Mouse (Mus musculus) heart, postnatal 14 days (tissue): ENCODE measurements around the gene Slc25a25. TPM values are rescaled to one million over a fixed set of nuclear protein-coding genes. Genes with fewer than 3 reads are reported as not detected.

Experiments used
- DNase-seq, 2 experiments: peaks; one replicate each; pipeline ENCODE4 v3.0.0; 2021 to 2022
- intact Hi-C: fragments of 180-260 bp; cut with DNase I; formaldehyde crosslinking; loops from one replicate; pipeline ENCODE4 v1.15.1; 2025
- total RNA-seq, 2 experiments: library from RNA; stranded (reverse); gene quantifications; 2 replicates each; pipeline ENCODE4 v1.2.3; 2021

The Slc25a25 gene
- total RNA-seq, 2 experiments from 2014 or later, result 9.7 to 15.5 TPM

DNA sequence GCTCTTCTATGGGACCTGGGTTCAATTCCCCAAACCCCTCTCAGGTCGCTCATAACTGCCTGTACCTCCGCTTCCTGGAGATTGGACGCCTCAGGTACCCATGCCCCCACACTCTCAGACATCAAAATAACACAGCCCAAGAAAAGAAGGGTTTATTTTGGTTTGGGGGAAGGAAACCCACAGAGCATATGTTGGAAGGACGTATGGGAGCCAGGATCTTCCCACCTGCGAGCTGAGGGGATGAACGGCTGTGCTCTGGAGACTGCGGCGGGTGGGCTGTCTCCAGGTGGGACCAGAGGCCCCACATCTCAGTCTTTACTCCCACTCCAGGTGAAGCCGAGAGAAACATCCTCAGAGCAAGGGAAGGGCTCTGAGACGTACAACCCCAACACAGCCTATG, 74.3 kb downstream of the Slc25a25 start:
- no peak for DNase-seq
- intact Hi-C loops, result no loop called here

GRCm38 (mm10) chr2:32375317-32375940, 75.8 kb downstream of the Slc25a25 start:
- DNase-seq, result no peak
- intact Hi-C loops, result no loop called here

DNA sequence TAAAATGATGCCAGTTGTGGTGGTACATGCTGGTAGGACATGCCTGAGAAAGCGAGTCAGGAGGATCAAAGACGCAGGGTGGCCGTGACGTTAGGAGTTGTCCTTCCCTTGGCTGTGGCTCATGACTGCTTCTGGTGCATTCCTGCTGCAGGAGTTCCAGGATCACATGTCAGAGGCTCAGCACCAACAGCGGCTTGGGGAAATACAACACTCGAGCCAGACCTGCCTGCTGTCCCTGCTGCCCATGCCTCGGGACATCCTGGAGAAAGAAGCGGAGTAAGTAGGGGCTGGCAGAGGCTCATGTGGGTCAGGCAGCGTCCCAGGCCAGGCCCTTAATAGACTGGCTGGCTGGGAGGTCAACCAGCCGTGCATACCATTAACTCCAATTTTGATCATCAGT, 77.1 kb downstream of the Slc25a25 start:
- DNase-seq, result no peak
- intact Hi-C loops, result no loop called here

GRCm38 (mm10) chr2:32367315-32367714, 83.9 kb downstream of the Slc25a25 start:
- DNase-seq, result no peak
- intact Hi-C loops, result no loop called here

Other genes with a start within 250 kb of the Slc25a25 start
- 10 to 100 TPM; 11.7 to 13.4 TPM for gene Pomt1, start 214.9 kb downstream of the Slc25a25 start, total RNA-seq
- 10 to 100 TPM; 26.1 to 26.7 TPM for gene Uck1, start 191.3 kb downstream of the Slc25a25 start, total RNA-seq
- gene Golga2, start 164.1 kb downstream of the Slc25a25 start, total RNA-seq, result 10 to 100 TPM; 67.9 to 70.5 TPM
- 100 to 1,000 TPM; 153 to 156 TPM for gene Swi5, start 163.4 kb downstream of the Slc25a25 start, total RNA-seq
- gene Ciz1, start 99.1 kb downstream of the Slc25a25 start, total RNA-seq, result 10 to 100 TPM; 32.2 to 36.5 TPM
- gene Dnm1, start 98.1 kb downstream of the Slc25a25 start, total RNA-seq, result 1 to 10 TPM; 9.1 TPM
- gene 1110008P14Rik, start 69.5 kb downstream of the Slc25a25 start, total RNA-seq, result 10 to 100 TPM; 45.3 to 48.2 TPM
- gene Lcn2, start 63.2 kb downstream of the Slc25a25 start, total RNA-seq, result 1 to 10 TPM; 3.8 to 6.5 TPM
- 10 to 100 TPM; 65.0 to 75.7 TPM for gene Ptges2, start 55.5 kb downstream of the Slc25a25 start, total RNA-seq
- gene Naif1, start 988 bp downstream of the Slc25a25 start, total RNA-seq, result 1 to 10 TPM; 3.1 to 3.4 TPM
- gene Fam102a, start 83.9 kb upstream of the Slc25a25 start, total RNA-seq, result 1 to 10 TPM; 8.6 to 9.7 TPM
- gene Dpm2, start 119.4 kb upstream of the Slc25a25 start, total RNA-seq, result 10 to 100 TPM; 21.4 to 22.7 TPM
- not detected for gene Pip5kl1, start 123.4 kb upstream of the Slc25a25 start, total RNA-seq
- not detected for gene 9430097D07Rik, start 124.2 kb upstream of the Slc25a25 start, total RNA-seq
- gene St6galnac4, start 135.7 kb upstream of the Slc25a25 start, total RNA-seq, result 10 to 100 TPM; 22.8 to 23.6 TPM
- 100 to 1,000 TPM in 1 of 2 experiments, 10 to 100 TPM in 1; 97.9 to 104 TPM for gene St6galnac6, start 148.3 kb upstream of the Slc25a25 start, total RNA-seq
- gene Ak1, start 170.3 kb upstream of the Slc25a25 start, total RNA-seq, result 100 to 1,000 TPM; 595 to 617 TPM
- 100 to 1,000 TPM; 148 to 162 TPM for gene Eng, start 195.2 kb upstream of the Slc25a25 start, total RNA-seq